Comparison of ENCODE assay signal across 8 mouse cellular contexts in genomic region chr5:110429045-110429444, GRCm38 (mm10). TPM values are rescaled to one million over a fixed set of nuclear protein-coding genes. Genes with fewer than 3 reads are reported as not detected.
A peak's percentile ranks its signal among the peaks of the same experiment; 100 is the strongest.
DNase-seq lines count a peak whose midpoint lies in the region; ATAC-seq and TF ChIP-seq lines count a peak whose summit lies in the region.

No protein-coding gene starts in this region.

- no peak overlapping the region for H3K4me2 ChIP-seq in kidney, embryonic 15.5 days
- no peak overlapping the region for H3K4me2 ChIP-seq in lung, embryonic 14.5 days

- no peaks in the 10 kb centered on the region for H3K9me3 ChIP-seq in kidney, embryonic 15.5 days (replicated peaks)
- no peaks in the 10 kb centered on the region for H3K9me3 ChIP-seq in lung, embryonic 14.5 days (ENCODE audit: low read depth, low read length)

- H3K4me3 ChIP-seq in kidney, embryonic 15.5 days (replicated peaks), result no peak overlapping the region
- H3K4me3 ChIP-seq in lung, embryonic 14.5 days (ENCODE audit: low read depth, low read length), result no peak overlapping the region

- H3K36me3 ChIP-seq in kidney, embryonic 15.5 days, result peaks cover 35% of the 10 kb centered on the region
- peaks cover 28% of the 10 kb centered on the region for H3K36me3 ChIP-seq in lung, embryonic 14.5 days (ENCODE audit: insufficient read depth)

- H3K4me1 ChIP-seq in kidney, embryonic 15.5 days, result no peaks in the 10 kb centered on the region
- no peaks in the 10 kb centered on the region for H3K4me1 ChIP-seq in lung, embryonic 14.5 days (ENCODE audit: insufficient read depth)

- WGBS in kidney, embryonic 15.5 days, result 41% methylated on average over 9 of the region's 9 CpGs
- WGBS in lung, embryonic 14.5 days, result 36% methylated on average over 9 of the region's 9 CpGs

- peak; percentile 81 for ATAC-seq in kidney, embryonic 15.5 days (replicated peaks; ENCODE audit: low FRiP score)
- ATAC-seq in lung, embryonic 14.5 days (ENCODE audit: insufficient read depth), result peak; percentile 87
- no peak for ATAC-seq in inflammation-experienced regulatory T-cells, adult 6 months

- TF ChIP-seq CTCF in lung, embryonic 14.5 days (IDR thresholded peaks at IDR 0.05; ENCODE audit: low read depth), result peak; percentile 80

- H3K27me3 ChIP-seq in kidney, embryonic 15.5 days, result no peaks in the 10 kb centered on the region
- no peaks in the 10 kb centered on the region for H3K27me3 ChIP-seq in lung, embryonic 14.5 days (ENCODE audit: insufficient read depth, low read length)

- no peak overlapping the region for H3K9ac ChIP-seq in kidney, embryonic 15.5 days
- no peak overlapping the region for H3K9ac ChIP-seq in lung, embryonic 14.5 days

- intact Hi-C loops in gastrocnemius, postnatal 36 days (cut with DNase I), result loop anchor here (2.0 kb wide), 2 partner anchors 44 to 52 kb away; no protein-coding TSS in a partner anchor

- DNase-seq in B cell, adult 2 months, result peak; percentile 31 to 37
- peak; percentile 83 for DNase-seq in NIH3T3 (ENCODE audit: low read depth)
- peak; percentile 86 to 88 for DNase-seq in cerebellum, postnatal 14 days
- peak; percentile 35 to 38 for DNase-seq in gastrocnemius, postnatal 36 days
- DNase-seq in lung, embryonic 14.5 days, result peak; percentile 84
- DNase-seq in retina, postnatal 1 day, result peak; percentile 79

- H3K27ac ChIP-seq in kidney, embryonic 15.5 days, result no peak overlapping the region
- no peak overlapping the region for H3K27ac ChIP-seq in lung, embryonic 14.5 days (ENCODE audit: low read depth)

RNA-seq across cellular contexts. Expression of gene Fbrsl1, which starts 19.3 kb away (rescaled TPM):
- 10 to 100 TPM; 30.4 to 32.9 TPM for total RNA-seq in gastrocnemius, postnatal 36 days (2021)
- 12.1 and 13.2 TPM in 2 replicates for polyA plus RNA-seq in kidney, embryonic 15.5 days (2015; fragmentation: Nextera tagmentation; extraction: Ambion mirVana)
- polyA plus RNA-seq in lung, embryonic 14.5 days (2014; fragmentation: Nextera tagmentation; extraction: Ambion mirVana), result 19.2 and 20.9 TPM in 2 replicates
- 1 to 10 TPM; 4.2 to 9.1 (median 6.6) TPM for polyA plus RNA-seq in inflammation-experienced regulatory T-cells, adult 6 months (2017; shearing (Covaris generic))

Comparison
In these comparisons a context has a peak if more than half of its experiments do, and no peak if none do; other contexts are left out.
1. DNase-seq: peak in every context shown above with its lines; median percentile 87 in cerebellum, postnatal 14 days; 84 in lung, embryonic 14.5 days; 83 in NIH3T3; 79 in retina, postnatal 1 day; 36 in gastrocnemius, postnatal 36 days; 34 in B cell, adult 2 months.